Mouse (Mus musculus) embryonic facial prominence, embryonic 11.5 days (tissue): ENCODE measurements at regions not wholly inside any gene's neighbourhood (a gene's known extent, or its start where the extent isn't known, plus 50 kb on each side); places are given as distances from the start of the nearest gene placed in this dataset.
"Not testable (repeated sequence)": the region's sequence is repeated elsewhere in the genome, so short reads cannot be mapped to it uniquely, and the experiment has no call there.

Source experiments
- ATAC-seq: fragments of 200-750 bp; cut with Nextera tagmentation; replicated peaks from 2 replicates; pipeline ENCODE4 v1.8.0; 2017; ENCODE audit warnings: low read depth; ENCODE audit not compliant: insufficient number of reproducible peaks, low FRiP score, low TSS enrichment
- DNase-seq: peaks from one replicate; pipeline ENCODE4 v3.0.0-alpha.2; 2015; ENCODE audit warnings: low spot score
- H3K27ac ChIP-seq: fragments of 300-500 bp; sonication (generic); replicated peaks from 2 replicates; pipeline ENCODE4 v1.5.1; 2014; ENCODE audit warnings: mild to moderate bottlenecking, low read depth, low read length, control low read depth
- H3K27me3 ChIP-seq: fragments of 300-500 bp; sonication (generic); 2 replicates; pipeline ENCODE4 v1.6.1; 2014; ENCODE audit warnings: mild to moderate bottlenecking, low read length, moderate library complexity, mixed read lengths; ENCODE audit not compliant: control insufficient read depth, insufficient read depth
- H3K36me3 ChIP-seq: fragments of 300-500 bp; sonication (generic); replicated peaks from 2 replicates; pipeline ENCODE4 v1.6.1; 2014; ENCODE audit warnings: low read depth, mild to moderate bottlenecking, low read length, moderate library complexity, mixed read lengths; ENCODE audit not compliant: control insufficient read depth, insufficient read depth
- H3K4me1 ChIP-seq: fragments of 300-500 bp; sonication (generic); 2 replicates; pipeline ENCODE4 v1.6.1; 2014; ENCODE audit warnings: low read length, mixed read lengths; ENCODE audit not compliant: control insufficient read depth, insufficient read depth
- H3K4me2 ChIP-seq: fragments of 300-500 bp; sonication (generic); 2 replicates; pipeline ENCODE4 v1.6.1; 2014; ENCODE audit warnings: low read depth, mild to moderate bottlenecking, control low read depth, low read length, moderate library complexity
- H3K4me3 ChIP-seq: fragments of 300-500 bp; sonication (generic); 2 replicates; pipeline ENCODE4 v1.5.1; 2014; ENCODE audit warnings: low read depth, low read length, control low read depth
- H3K9ac ChIP-seq: fragments of 300-500 bp; sonication (generic); replicated peaks from 2 replicates; pipeline ENCODE4 v1.6.1; 2014; ENCODE audit warnings: mild to moderate bottlenecking, control low read depth, low read length
- H3K9me3 ChIP-seq: fragments of 300-500 bp; sonication (generic); replicated peaks from 2 replicates; pipeline ENCODE4 v1.6.1; 2016; ENCODE audit warnings: mild to moderate bottlenecking, low read length, inconsistent platforms, mixed read lengths; ENCODE audit not compliant: control insufficient read depth
- WGBS: fragments of 180-500 bp; shearing (Covaris S2); extraction: QIAGEN DNeasy Blood & Tissue Kit; methylation state at CpG from one replicate; pipeline ENCODE4 v1.1.7; 2014; 5-methylcytosine and 5-hydroxymethylcytosine counted together

GRCm38 (mm10) chr14:17478963-17479362 is 181.1 kb upstream of the Thrb start:
- WGBS, result 71% methylated on average over 1 of the region's 1 CpGs
- no peak overlapping the region for H3K27ac ChIP-seq
- no peaks in the 10 kb centered on the region for H3K9me3 ChIP-seq
- ATAC-seq (no peak), DNase-seq (no peak)
- no peaks in the 10 kb centered on the region for H3K4me1 ChIP-seq
- no peaks in the 10 kb centered on the region for H3K27me3 ChIP-seq
- no peak overlapping the region for H3K4me3 ChIP-seq
- no peak overlapping the region for H3K4me2 ChIP-seq
- H3K9ac ChIP-seq, result no peak overlapping the region
- no peaks in the 10 kb centered on the region for H3K36me3 ChIP-seq

DNA sequence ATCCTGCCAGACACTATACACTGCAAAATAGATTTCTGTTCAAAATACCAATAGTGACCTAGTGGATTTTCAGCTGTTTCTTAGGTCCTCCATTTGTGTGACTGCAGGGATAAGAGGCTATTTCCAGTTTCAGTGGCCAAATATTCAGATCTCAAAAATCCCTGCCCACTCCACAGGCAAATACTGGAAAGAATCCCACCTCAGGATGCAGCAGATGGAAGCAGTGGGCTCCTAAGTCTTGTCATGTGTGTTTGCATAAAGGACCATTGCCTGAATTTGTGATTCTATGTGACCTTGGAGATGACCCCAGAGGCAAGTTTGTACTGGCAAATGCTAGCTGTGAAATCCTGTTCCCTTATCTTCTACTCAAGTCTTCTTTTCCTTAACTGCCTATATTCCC is 175.2 kb upstream of the Thrb start:
- Histone ChIP-seq H3K4me1 (no peaks in the 10 kb centered on the region), H3K9ac (no peak overlapping the region), H3K36me3 (no peaks in the 10 kb centered on the region), H3K4me3 (no peak overlapping the region), H3K9me3 (no peaks in the 10 kb centered on the region), H3K27me3 (no peaks in the 10 kb centered on the region), H3K4me2 (no peak overlapping the region), H3K27ac (no peak overlapping the region)
- DNase-seq (no peak), ATAC-seq (no peak)

DNA sequence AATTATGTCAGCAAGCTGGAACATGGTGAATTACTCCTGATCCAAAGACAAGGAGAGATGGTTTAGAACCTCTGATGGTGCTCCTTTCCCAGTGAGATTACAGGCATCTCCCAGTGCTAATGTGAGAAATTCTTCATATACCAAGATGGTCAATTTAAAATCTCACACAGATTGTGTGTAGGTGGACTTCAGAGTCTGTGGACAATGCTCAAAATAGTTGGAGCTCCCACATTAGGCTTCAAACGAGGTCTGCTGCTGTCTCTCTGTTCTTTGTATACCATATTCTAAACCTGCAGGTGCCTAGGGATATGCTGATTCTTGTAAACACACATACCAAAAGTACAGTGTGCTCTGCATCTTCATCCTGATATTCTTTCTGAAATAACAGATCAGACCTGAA is 146.3 kb upstream of the Thrb start:
- no peak for DNase-seq
- Histone ChIP-seq H3K4me3 (no peak overlapping the region), H3K9me3 (no peaks in the 10 kb centered on the region), H3K27ac (no peak overlapping the region), H3K9ac (no peak overlapping the region), H3K27me3 (no peaks in the 10 kb centered on the region), H3K4me2 (no peak overlapping the region), H3K4me1 (no peaks in the 10 kb centered on the region), H3K36me3 (no peaks in the 10 kb centered on the region)
- WGBS, result 52% methylated on average over 1 of the region's 1 CpGs
- no peak for ATAC-seq

- Histone ChIP-seq H3K4me3 (no peak overlapping the region), H3K9ac (no peak overlapping the region), H3K27me3 (no peaks in the 10 kb centered on the region), H3K36me3 (no peaks in the 10 kb centered on the region), H3K27ac (no peak overlapping the region), H3K9me3 (no peaks in the 10 kb centered on the region), H3K4me2 (no peak overlapping the region), H3K4me1 (no peaks in the 10 kb centered on the region)
- ATAC-seq (no peak), DNase-seq (no peak)
- WGBS, result 83% methylated on average over 3 of the region's 3 CpGs
These were observed 137.4 kb upstream of the Thrb start for GRCm38 (mm10) chr14:17522696-17523095.

DNA sequence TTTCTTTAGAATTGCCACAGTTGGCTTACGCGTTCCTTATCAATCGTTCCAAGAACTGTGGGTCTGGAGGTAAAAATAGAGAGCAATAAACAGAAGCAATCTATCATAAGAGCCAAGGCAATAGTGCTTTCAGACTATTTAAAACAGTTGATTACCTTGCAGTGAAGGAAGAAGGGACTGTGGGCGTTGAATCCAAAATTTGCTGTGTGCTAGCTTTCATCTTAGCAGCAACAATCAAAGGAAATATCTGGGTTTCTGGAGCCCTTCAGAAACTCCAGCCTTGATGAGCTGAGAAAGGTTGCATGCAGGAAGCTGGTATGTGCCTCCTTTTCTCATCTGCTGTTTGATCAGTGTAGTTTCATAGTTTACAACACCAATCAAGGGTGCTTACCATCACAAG is 136.1 kb upstream of the Thrb start:
- H3K4me3 ChIP-seq, result no peak overlapping the region
- WGBS, result 90% methylated on average over 4 of the region's 4 CpGs
- no peak overlapping the region for H3K27ac ChIP-seq
- no peaks in the 10 kb centered on the region for H3K4me1 ChIP-seq
- DNase-seq (no peak), ATAC-seq (no peak)
- no peaks in the 10 kb centered on the region for H3K36me3 ChIP-seq
- no peak overlapping the region for H3K4me2 ChIP-seq
- no peak overlapping the region for H3K9ac ChIP-seq
- H3K27me3 ChIP-seq, result no peaks in the 10 kb centered on the region
- no peaks in the 10 kb centered on the region for H3K9me3 ChIP-seq

- DNase-seq (no peak), ATAC-seq (no peak)
- no peak overlapping the region for H3K9ac ChIP-seq
- no peaks in the 10 kb centered on the region for H3K36me3 ChIP-seq
- 59% methylated on average over 1 of the region's 1 CpGs for WGBS
- no peaks in the 10 kb centered on the region for H3K27me3 ChIP-seq
- no peak overlapping the region for H3K27ac ChIP-seq
- H3K9me3 ChIP-seq, result no peaks in the 10 kb centered on the region
- no peak overlapping the region for H3K4me3 ChIP-seq
- H3K4me2 ChIP-seq, result no peak overlapping the region
- no peaks in the 10 kb centered on the region for H3K4me1 ChIP-seq
These were observed 120.7 kb upstream of the Thrb start for GRCm38 (mm10) chr14:17539322-17539721.

DNA sequence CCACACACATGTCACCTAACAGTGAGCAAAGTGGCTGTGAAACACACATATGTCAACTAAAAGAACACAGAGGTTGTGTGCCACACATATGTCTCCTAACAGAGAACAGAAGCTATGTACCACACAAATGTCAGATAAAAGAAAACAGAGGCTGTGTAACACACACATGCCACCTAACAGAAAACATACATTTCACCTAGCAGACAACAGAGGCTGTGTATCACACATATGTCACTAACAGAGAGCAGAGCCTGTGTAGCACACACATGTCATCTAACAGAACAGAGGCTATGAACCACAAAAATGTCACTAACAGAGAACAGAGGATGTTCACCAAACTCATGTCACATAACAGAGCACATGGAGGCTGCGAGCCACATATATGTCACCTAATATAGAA is 103.6 kb upstream of the Thrb start:
- Histone ChIP-seq H3K9me3 (no peaks in the 10 kb centered on the region), H3K27me3 (no peaks in the 10 kb centered on the region), H3K27ac (no peak overlapping the region), H3K9ac (no peak overlapping the region), H3K4me3 (no peak overlapping the region), H3K4me1 (no peaks in the 10 kb centered on the region), H3K4me2 (no peak overlapping the region), H3K36me3 (no peaks in the 10 kb centered on the region)
- DNase-seq, result no peak
- no peak for ATAC-seq
- WGBS, result 97% methylated on average over 1 of the region's 1 CpGs

DNA sequence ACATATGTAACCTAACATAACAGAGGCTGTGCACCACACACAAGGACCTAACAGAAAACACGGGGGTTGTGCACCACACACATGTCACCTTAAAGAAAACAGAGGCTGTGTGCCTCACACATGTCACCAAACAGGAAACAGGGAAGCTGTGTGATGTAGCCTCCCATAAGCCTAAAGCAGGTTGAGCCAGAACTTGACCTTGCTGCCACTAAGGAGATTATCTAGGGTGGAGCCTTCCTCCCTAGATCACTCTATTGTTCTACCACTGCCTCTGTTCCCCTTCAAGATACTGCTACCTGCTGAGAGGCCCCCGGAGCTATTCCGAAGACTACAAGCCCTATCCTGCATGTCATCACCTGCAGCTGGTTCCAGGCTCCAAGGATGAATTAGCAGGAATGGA is 100.1 kb upstream of the Thrb start:
- not testable (repeated sequence) for H3K27ac ChIP-seq, H3K9ac ChIP-seq, H3K9me3 ChIP-seq, ATAC-seq, H3K4me1 ChIP-seq, H3K4me3 ChIP-seq, H3K27me3 ChIP-seq, H3K36me3 ChIP-seq, H3K4me2 ChIP-seq, DNase-seq
- WGBS, result 45% methylated on average over 3 of the region's 3 CpGs

GRCm38 (mm10) chr14:17567927-17568326 is 92.1 kb upstream of the Thrb start:
- Histone ChIP-seq H3K4me1 (no peaks in the 10 kb centered on the region), H3K4me3 (no peak overlapping the region), H3K9ac (no peak overlapping the region), H3K9me3 (no peaks in the 10 kb centered on the region), H3K36me3 (no peaks in the 10 kb centered on the region), H3K27me3 (no peaks in the 10 kb centered on the region), H3K27ac (no peak overlapping the region), H3K4me2 (no peak overlapping the region)
- ATAC-seq, result no peak
- DNase-seq, result no peak
- 75% methylated on average over 1 of the region's 1 CpGs for WGBS
